Mouse (Mus musculus) lung, adult 2 months (tissue): ENCODE measurements around the gene Naa38.

ENCODE experiments used
- CTCF ChIP-seq: fragments of 200-500 bp; IDR thresholded peaks from 2 replicates; pipeline ENCODE4 v1.5.1; 2011; ENCODE audit warnings: mild to moderate bottlenecking, low read length, control low read depth; ENCODE audit not compliant: insufficient read depth
- POLR2A ChIP-seq: fragments of 200-500 bp; IDR thresholded peaks from 2 replicates; pipeline ENCODE4 v1.6.1; 2011; ENCODE audit warnings: low read depth, mild to moderate bottlenecking, control low read depth, low read length, borderline replicate concordance; ENCODE audit errors: extremely low read depth

DNA sequence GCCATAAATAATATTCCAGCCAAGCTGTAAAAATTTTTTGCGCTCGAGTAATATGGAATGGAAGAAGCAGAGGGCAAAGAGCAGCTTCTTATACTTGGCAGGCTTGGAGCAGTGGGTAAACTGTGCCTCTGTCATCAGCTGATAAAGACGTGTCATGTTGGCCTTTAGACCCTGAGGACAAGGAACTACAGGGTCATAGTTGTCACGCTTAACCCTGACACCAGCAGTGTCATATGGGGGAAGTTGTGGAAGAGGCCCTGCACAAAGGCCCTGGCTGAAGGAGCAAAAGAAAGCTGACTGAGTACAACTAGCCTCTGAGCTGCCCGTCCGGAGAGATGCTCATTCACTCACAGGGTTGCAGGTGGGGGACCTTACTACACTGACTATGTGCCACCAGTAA, 28.6 kb downstream of the Naa38 start:
- TF ChIP-seq POLR2A, result no peak
- no peak for TF ChIP-seq CTCF
